Mouse (Mus musculus) left cerebral cortex, adult 6 months (tissue): ENCODE data around the gene Atp8b2. TPM values are rescaled to one million over a fixed set of nuclear protein-coding genes. Genes with fewer than 3 reads are reported as not detected.

Source experiments
- long read RNA-seq, 2 experiments: library from polyadenylated mRNA; unstranded; transcript quantifications; one replicate each; pipeline ENCODE4 v2.0.0; 2019 to 2020
- polyA plus RNA-seq: library from polyadenylated mRNA; unstranded; fragments of <200 nt; fragmentation: Nextera tagmentation; gene quantifications from 2 replicates; pipeline ENCODE4 v1.2.3, GENCODE M21; 2021

Gene Atp8b2
- 5.0 and 7.0 TPM in 2 replicates for polyA plus RNA-seq
- long read RNA-seq, experiment 1, full-length matches to known transcripts, result 10 of 47 reads
- long read RNA-seq, experiment 1, partial matches to known transcripts, result 26 of 47 reads
- long read RNA-seq, experiment 1, other reads (novel, unspliced or antisense), result 11 of 47 reads
- long read RNA-seq, experiment 2, full-length matches to known transcripts, result 2 of 14 reads
- long read RNA-seq, experiment 2, partial matches to known transcripts, result 1 of 14 reads
- long read RNA-seq, experiment 2, other reads (novel, unspliced or antisense), result 11 of 14 reads

DNA sequence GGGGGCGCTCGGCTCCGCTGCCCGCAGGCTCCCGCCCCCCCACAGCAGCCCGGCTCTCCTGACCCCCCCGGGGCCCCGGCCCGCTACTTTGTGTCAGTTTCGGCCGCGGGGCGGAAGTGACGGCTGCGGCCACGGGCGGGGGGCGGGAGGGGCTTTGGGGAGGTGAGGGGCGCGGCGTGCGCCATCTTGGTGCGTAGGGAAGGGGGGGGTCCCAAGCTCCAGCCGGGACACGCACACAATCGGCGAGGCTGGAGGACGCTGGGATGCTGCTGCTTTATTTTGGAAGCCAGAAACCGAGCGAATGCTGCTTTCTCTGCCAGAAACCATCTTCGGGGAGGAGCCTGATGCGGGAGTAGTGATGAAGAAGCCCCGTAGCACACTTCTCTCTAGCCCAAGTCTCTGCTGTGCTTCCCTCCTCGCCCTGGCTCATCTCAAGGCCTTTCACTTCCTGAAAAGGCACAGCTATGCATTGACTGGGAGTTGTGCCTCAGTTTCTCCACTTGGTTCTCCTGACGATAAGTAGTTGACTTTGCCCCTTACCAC is at the start of gene Atp8b2:
Gene Atp8b2 (minus strand): TSS at position 288 of the 543 bp plus-strand sequence.

DNA sequence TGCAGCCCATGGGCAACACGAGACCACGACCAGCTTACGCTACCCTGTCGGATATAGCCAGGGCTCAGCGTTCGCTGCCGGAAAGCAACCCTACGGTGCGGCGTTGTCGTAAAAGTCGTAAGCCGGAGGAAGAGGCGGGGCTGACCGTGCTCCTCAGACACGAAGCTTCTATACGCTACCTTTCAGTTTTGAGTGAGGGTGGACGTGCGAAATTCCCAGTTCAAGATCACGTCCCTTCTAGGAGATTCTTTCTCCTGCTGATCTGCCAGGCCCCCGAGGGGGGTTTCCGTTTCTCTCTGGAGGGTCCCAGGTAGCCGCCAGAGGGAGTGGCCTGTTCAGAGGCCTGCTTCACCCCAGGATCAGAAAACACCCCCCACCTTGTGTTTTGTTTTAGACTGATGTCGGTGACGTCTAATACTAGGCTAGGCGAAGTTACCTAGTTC is 35.3 kb upstream of the Atp8b2 start, which contains the start of gene Hax1:
Gene Hax1 (minus strand): TSS at position 169 of the 443 bp plus-strand sequence.

DNA sequence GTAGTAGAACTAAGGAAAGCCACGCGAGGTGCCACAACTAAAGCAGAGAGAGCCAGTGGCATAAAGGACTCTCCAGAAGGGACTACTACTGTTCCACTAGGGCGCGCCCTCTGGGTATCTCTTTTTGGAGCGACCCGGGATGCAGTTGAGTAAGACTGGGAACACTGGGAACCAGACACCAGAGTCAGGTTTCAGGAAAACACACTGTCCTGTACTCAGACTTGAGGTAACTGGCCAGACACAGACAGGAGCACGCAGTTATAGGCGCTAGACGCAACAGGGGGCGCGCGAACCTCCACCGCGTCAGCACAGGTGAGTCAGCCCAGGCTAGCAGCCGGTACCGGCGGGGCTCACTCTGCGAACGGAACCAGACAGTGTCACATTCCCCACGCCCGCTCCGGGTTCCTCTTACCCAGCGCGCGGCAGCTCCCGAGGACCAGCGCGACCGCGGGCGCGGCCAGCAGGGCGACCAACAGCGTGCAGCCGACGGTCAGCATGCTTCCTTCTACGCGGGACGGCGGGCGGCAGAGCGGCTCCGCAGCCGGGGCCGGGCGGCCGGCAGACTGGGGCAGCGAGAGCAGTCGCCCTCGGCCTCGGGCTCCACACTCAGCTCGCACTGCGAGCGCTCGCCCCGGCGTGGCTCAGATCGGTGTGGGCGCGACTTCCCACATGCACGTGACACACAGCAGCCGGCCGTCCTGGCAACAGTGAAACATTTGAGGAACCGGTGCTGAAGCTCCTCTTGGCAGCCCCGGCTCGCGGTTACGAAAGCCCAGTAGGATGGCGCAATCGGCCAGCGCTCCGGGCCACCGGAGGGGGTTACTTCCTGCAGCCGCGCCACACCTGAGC is 50.5 kb downstream of the Atp8b2 start, which contains the start of gene Il6ra:
Gene Il6ra (minus strand): TSS at position 654 of the 849 bp plus-strand sequence.

Other genes starting within 250 kb of the Atp8b2 start
- 22.8 and 57.0 TPM in 2 replicates for gene Adar, start 248.5 kb downstream of the Atp8b2 start, polyA plus RNA-seq
- 11.2 and 13.0 TPM in 2 replicates for gene Chrnb2, start 198.9 kb downstream of the Atp8b2 start, polyA plus RNA-seq
- gene Ube2q1, start 189.9 kb downstream of the Atp8b2 start, polyA plus RNA-seq, result 8.3 and 11.3 TPM in 2 replicates
- 0.27 and 0.67 TPM in 2 replicates for gene She, start 132.1 kb downstream of the Atp8b2 start, polyA plus RNA-seq
- 1.7 and 2.9 TPM in 2 replicates for gene Il6ra, start 50.3 kb downstream of the Atp8b2 start, polyA plus RNA-seq
- 105 and 114 TPM in 2 replicates for gene Hax1, start 35.3 kb upstream of the Atp8b2 start, polyA plus RNA-seq
- 379 and 544 TPM in 2 replicates for gene 4933434E20Rik, start 88.1 kb upstream of the Atp8b2 start, polyA plus RNA-seq
- gene Ubap2l, start 89.1 kb upstream of the Atp8b2 start, polyA plus RNA-seq, result 76.5 and 86.2 TPM in 2 replicates
- gene Tpm3, start 109.1 kb upstream of the Atp8b2 start, polyA plus RNA-seq, result 166 and 186 TPM in 2 replicates
- 0.04 TPM in 1 of 2 replicates, not detected in the other for gene Nup210l, start 140.6 kb upstream of the Atp8b2 start, polyA plus RNA-seq